Mouse (Mus musculus): ENCODE measurements at regions not wholly inside any gene's neighbourhood (a gene's known extent, or its start where the extent isn't known, plus 50 kb on each side); places are given as distances from the start of the nearest gene placed in this dataset.

DNA sequence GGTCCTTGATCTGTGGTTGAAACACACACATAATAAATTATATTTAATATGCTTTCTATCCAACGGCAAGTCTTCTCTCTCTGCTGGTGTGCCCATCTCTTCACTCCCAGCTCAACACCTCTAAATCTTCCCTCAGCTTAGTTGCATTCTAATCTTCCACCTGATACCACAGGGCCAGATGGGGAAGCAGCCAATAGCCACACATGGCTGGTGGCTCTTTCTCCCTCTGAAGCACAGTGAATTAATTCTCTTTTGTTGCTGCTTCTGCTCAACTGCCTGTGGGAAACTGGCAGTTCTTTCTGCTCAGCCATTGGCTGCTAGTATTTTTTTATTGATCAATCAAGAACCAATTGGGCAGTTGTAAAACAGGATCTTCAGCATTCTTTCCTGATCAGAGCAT lies 750.0 kb downstream of the Serpinb8 start:
- ATAC-seq (replicated peaks; ENCODE audit: low FRiP score, low TSS enrichment, low read depth): no peak
- Histone ChIP-seq H3K4me3 (ENCODE audit: low read depth, low read length) (no peak overlapping the region), H3K9ac (ENCODE audit: low read length) (no peak overlapping the region), H3K36me3 (ENCODE audit: control insufficient read depth, insufficient read depth, low read length) (no peaks in the 10 kb centered on the region), H3K4me1 (replicated peaks; ENCODE audit: control insufficient read depth, insufficient read depth, low read length) (no peaks in the 10 kb centered on the region), H3K27me3 (replicated peaks; ENCODE audit: control insufficient read depth, insufficient read depth, low read length) (no peaks in the 10 kb centered on the region), H3K9me3 (ENCODE audit: control insufficient read depth, low read length) (no peaks in the 10 kb centered on the region), H3K4me2 (ENCODE audit: low read length) (no peak overlapping the region), H3K27ac (ENCODE audit: low read depth) (no peak overlapping the region)
- 91% methylated on average over 1 of the region's 1 CpGs for WGBS
- no peak for DNase-seq (ENCODE audit: low spot score)

DNA sequence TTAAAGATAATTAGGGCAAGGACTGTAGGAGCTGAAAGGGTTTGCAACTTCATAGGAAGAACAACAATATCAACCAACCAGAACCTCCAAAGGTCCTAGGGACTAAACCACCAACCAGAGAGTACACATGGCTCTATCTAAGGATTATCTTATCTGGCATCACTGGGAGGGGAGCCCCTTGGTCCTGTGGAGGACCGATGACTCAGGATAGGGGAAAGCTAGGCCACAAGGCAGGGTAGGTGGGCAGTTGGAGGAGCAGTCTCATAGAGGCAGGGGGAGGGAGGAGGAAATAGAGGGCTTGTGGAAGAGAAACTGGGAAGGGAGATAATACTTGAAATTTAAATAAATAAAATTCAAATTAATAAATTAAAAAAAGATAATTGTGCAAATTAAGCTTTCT lies 751.5 kb downstream of the Serpinb8 start:
- H3K27ac ChIP-seq (ENCODE audit: low read depth): no peak overlapping the region
- H3K27me3 ChIP-seq (replicated peaks; ENCODE audit: control insufficient read depth, insufficient read depth, low read length): no peaks in the 10 kb centered on the region
- DNase-seq (ENCODE audit: low spot score) (no peak), ATAC-seq (replicated peaks; ENCODE audit: low FRiP score, low TSS enrichment, low read depth) (no peak)
- no peaks in the 10 kb centered on the region for H3K9me3 ChIP-seq (ENCODE audit: control insufficient read depth, low read length)
- no peak overlapping the region for H3K4me2 ChIP-seq (ENCODE audit: low read length)
- H3K9ac ChIP-seq (ENCODE audit: low read length): no peak overlapping the region
- H3K4me1 ChIP-seq (replicated peaks; ENCODE audit: control insufficient read depth, insufficient read depth, low read length): no peaks in the 10 kb centered on the region
- H3K4me3 ChIP-seq (ENCODE audit: low read depth, low read length): no peak overlapping the region
- 67% methylated on average over 1 of the region's 1 CpGs for WGBS
- H3K36me3 ChIP-seq (ENCODE audit: control insufficient read depth, insufficient read depth, low read length): no peaks in the 10 kb centered on the region

DNA sequence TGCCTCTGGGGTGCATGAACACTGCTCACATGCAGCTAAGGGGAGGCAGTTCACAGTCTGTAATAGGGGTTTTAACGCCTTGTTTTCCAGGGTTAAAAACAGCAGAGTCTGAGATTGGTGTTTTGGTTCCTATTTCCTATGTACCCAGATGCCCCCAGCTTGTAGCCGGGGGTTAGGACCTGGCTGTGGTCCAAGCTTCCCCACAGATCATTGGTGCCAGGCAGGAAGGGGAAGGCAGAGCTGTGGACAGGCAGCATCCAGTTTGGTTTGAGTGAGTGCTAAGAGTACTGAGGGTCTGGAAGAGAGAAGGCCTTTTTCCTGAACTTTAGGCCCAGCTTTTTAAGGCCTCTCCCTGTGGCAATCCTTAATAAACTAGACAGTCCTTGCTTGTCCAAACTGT lies 774.0 kb downstream of the Serpinb8 start:
- WGBS: 63% methylated on average over 2 of the region's 2 CpGs
- H3K4me1 ChIP-seq (replicated peaks; ENCODE audit: control insufficient read depth, insufficient read depth, low read length): no peaks in the 10 kb centered on the region

GRCm38 (mm10) chr1:108369904-108370600 lies 780.2 kb downstream of the Serpinb8 start:
- Histone ChIP-seq H3K4me2 (ENCODE audit: low read length) (no peak overlapping the region), H3K36me3 (ENCODE audit: control insufficient read depth, insufficient read depth, low read length) (no peaks in the 10 kb centered on the region), H3K4me1 (replicated peaks; ENCODE audit: control insufficient read depth, insufficient read depth, low read length) (no peaks in the 10 kb centered on the region), H3K9me3 (ENCODE audit: control insufficient read depth, low read length) (no peaks in the 10 kb centered on the region), H3K4me3 (ENCODE audit: low read depth, low read length) (no peak overlapping the region), H3K9ac (ENCODE audit: low read length) (no peak overlapping the region), H3K27ac (ENCODE audit: low read depth) (no peak overlapping the region), H3K27me3 (replicated peaks; ENCODE audit: control insufficient read depth, insufficient read depth, low read length) (no peaks in the 10 kb centered on the region)
- 52% methylated on average over 3 of the region's 3 CpGs for WGBS
- ATAC-seq (replicated peaks; ENCODE audit: low FRiP score, low TSS enrichment, low read depth) (no peak), DNase-seq (ENCODE audit: low spot score) (no peak)

More for the DNA sequence above, 774.0 kb downstream of the Serpinb8 start:
- Histone ChIP-seq H3K27me3 (replicated peaks; ENCODE audit: control insufficient read depth, insufficient read depth, low read length) (no peaks in the 10 kb centered on the region), H3K9ac (ENCODE audit: low read length) (no peak overlapping the region), H3K27ac (ENCODE audit: low read depth) (no peak overlapping the region), H3K4me2 (ENCODE audit: low read length) (no peak overlapping the region), H3K4me3 (ENCODE audit: low read depth, low read length) (no peak overlapping the region), H3K36me3 (ENCODE audit: control insufficient read depth, insufficient read depth, low read length) (no peaks in the 10 kb centered on the region), H3K9me3 (ENCODE audit: control insufficient read depth, low read length) (no peaks in the 10 kb centered on the region)
- DNase-seq (ENCODE audit: low spot score) (no peak), ATAC-seq (replicated peaks; ENCODE audit: low FRiP score, low TSS enrichment, low read depth) (no peak)

DNA sequence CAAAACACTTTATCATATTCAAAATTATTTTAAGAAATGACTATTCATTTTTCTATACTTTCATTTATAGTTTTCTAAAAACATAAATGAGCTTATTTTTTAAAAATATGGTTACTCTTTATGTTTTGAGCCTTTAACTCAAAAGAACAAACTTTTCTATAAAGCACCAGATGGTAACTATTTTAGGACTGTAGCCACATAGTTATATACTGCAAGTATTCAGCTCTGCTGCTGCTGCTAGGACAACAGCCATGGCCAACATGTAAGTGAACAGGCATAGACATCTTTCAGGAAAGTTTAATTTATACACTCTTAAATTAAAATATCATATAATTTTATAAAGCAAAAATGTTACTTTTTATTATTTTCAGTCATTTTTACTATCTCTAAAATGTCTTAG lies 800.1 kb downstream of the Serpinb8 start:
- Histone ChIP-seq H3K27me3 (replicated peaks; ENCODE audit: control insufficient read depth, insufficient read depth, low read length) (no peaks in the 10 kb centered on the region), H3K27ac (ENCODE audit: low read depth) (no peak overlapping the region)
- no peak for ATAC-seq (replicated peaks; ENCODE audit: low FRiP score, low TSS enrichment, low read depth)

GRCm38 (mm10) chr1:108390497-108390896 lies 800.7 kb downstream of the Serpinb8 start:
- no peak for ATAC-seq (replicated peaks; ENCODE audit: low FRiP score, low TSS enrichment, low read depth)
- Histone ChIP-seq H3K4me1 (replicated peaks; ENCODE audit: control insufficient read depth, insufficient read depth, low read length) (no peaks in the 10 kb centered on the region), H3K36me3 (ENCODE audit: control insufficient read depth, insufficient read depth, low read length) (no peaks in the 10 kb centered on the region), H3K4me3 (ENCODE audit: low read depth, low read length) (no peak overlapping the region), H3K4me2 (ENCODE audit: low read length) (no peak overlapping the region), H3K9me3 (ENCODE audit: control insufficient read depth, low read length) (no peaks in the 10 kb centered on the region), H3K27ac (ENCODE audit: low read depth) (no peak overlapping the region), H3K27me3 (replicated peaks; ENCODE audit: control insufficient read depth, insufficient read depth, low read length) (no peaks in the 10 kb centered on the region), H3K9ac (ENCODE audit: low read length) (no peak overlapping the region)
- no peak for DNase-seq (ENCODE audit: low spot score)
- 86% methylated on average over 3 of the region's 3 CpGs for WGBS

More for the DNA sequence above, 800.1 kb downstream of the Serpinb8 start:
- Histone ChIP-seq H3K36me3 (ENCODE audit: control insufficient read depth, insufficient read depth, low read length) (no peaks in the 10 kb centered on the region), H3K9me3 (ENCODE audit: control insufficient read depth, low read length) (no peaks in the 10 kb centered on the region), H3K4me1 (replicated peaks; ENCODE audit: control insufficient read depth, insufficient read depth, low read length) (no peaks in the 10 kb centered on the region), H3K9ac (ENCODE audit: low read length) (no peak overlapping the region), H3K4me2 (ENCODE audit: low read length) (no peak overlapping the region), H3K4me3 (ENCODE audit: low read depth, low read length) (no peak overlapping the region)
- DNase-seq (ENCODE audit: low spot score): no peak

- H3K27ac ChIP-seq (ENCODE audit: low read depth): no peak overlapping the region
- H3K4me3 ChIP-seq (ENCODE audit: low read depth, low read length): no peak overlapping the region
- no peaks in the 10 kb centered on the region for H3K4me1 ChIP-seq (replicated peaks; ENCODE audit: control insufficient read depth, insufficient read depth, low read length)
- H3K4me2 ChIP-seq (ENCODE audit: low read length): no peak overlapping the region
- DNase-seq (ENCODE audit: low spot score) (no peak), ATAC-seq (replicated peaks; ENCODE audit: low FRiP score, low TSS enrichment, low read depth) (no peak)
- H3K36me3 ChIP-seq (ENCODE audit: control insufficient read depth, insufficient read depth, low read length): no peaks in the 10 kb centered on the region
- no peaks in the 10 kb centered on the region for H3K9me3 ChIP-seq (ENCODE audit: control insufficient read depth, low read length)
- H3K27me3 ChIP-seq (replicated peaks; ENCODE audit: control insufficient read depth, insufficient read depth, low read length): no peaks in the 10 kb centered on the region
- H3K9ac ChIP-seq (ENCODE audit: low read length): no peak overlapping the region
These were observed 850.0 kb downstream of the Serpinb8 start for GRCm38 (mm10) chr1:108439845-108440244.

- no peak overlapping the region for H3K4me3 ChIP-seq (ENCODE audit: low read depth, low read length)
These were observed 863.0 kb downstream of the Serpinb8 start for GRCm38 (mm10) chr1:108452776-108453175.

GRCm38 (mm10) chr1:108472031-108472430 lies 882.2 kb downstream of the Serpinb8 start:
- H3K27ac ChIP-seq (ENCODE audit: low read depth): no peak overlapping the region
- no peaks in the 10 kb centered on the region for H3K4me1 ChIP-seq (replicated peaks; ENCODE audit: control insufficient read depth, insufficient read depth, low read length)
- H3K4me2 ChIP-seq (ENCODE audit: low read length): no peak overlapping the region
- DNase-seq (ENCODE audit: low spot score): no peak
- no peak overlapping the region for H3K4me3 ChIP-seq (ENCODE audit: low read depth, low read length)
- H3K9me3 ChIP-seq (ENCODE audit: control insufficient read depth, low read length): no peaks in the 10 kb centered on the region
- H3K9ac ChIP-seq (ENCODE audit: low read length): no peak overlapping the region
- no peaks in the 10 kb centered on the region for H3K36me3 ChIP-seq (ENCODE audit: control insufficient read depth, insufficient read depth, low read length)
- 84% methylated on average over 2 of the region's 2 CpGs for WGBS
- H3K27me3 ChIP-seq (replicated peaks; ENCODE audit: control insufficient read depth, insufficient read depth, low read length): no peaks in the 10 kb centered on the region
- no peak for ATAC-seq (replicated peaks; ENCODE audit: low FRiP score, low TSS enrichment, low read depth)

More at GRCm38 (mm10) chr1:108452776-108453175, 863.0 kb downstream of the Serpinb8 start:
- H3K4me1 ChIP-seq (replicated peaks; ENCODE audit: control insufficient read depth, insufficient read depth, low read length): no peaks in the 10 kb centered on the region
- no peaks in the 10 kb centered on the region for H3K9me3 ChIP-seq (ENCODE audit: control insufficient read depth, low read length)
- H3K36me3 ChIP-seq (ENCODE audit: control insufficient read depth, insufficient read depth, low read length): no peaks in the 10 kb centered on the region
- ATAC-seq (replicated peaks; ENCODE audit: low FRiP score, low TSS enrichment, low read depth) (no peak), DNase-seq (ENCODE audit: low spot score) (no peak)
- H3K27me3 ChIP-seq (replicated peaks; ENCODE audit: control insufficient read depth, insufficient read depth, low read length): no peaks in the 10 kb centered on the region
- H3K9ac ChIP-seq (ENCODE audit: low read length): no peak overlapping the region
- no peak overlapping the region for H3K27ac ChIP-seq (ENCODE audit: low read depth)
- no peak overlapping the region for H3K4me2 ChIP-seq (ENCODE audit: low read length)

Data from intestine, embryonic 14.5 days (tissue).